Mouse (Mus musculus) fibroblast of lung, adult 2 months (primary cell): Measurements from ENCODE around the gene Tlk2.

ENCODE experiments used
- DNase-seq: peaks from one replicate; pipeline ENCODE4 v3.0.0-alpha.2; 2011; ENCODE audit warnings: low read depth

Gene Tlk2

DNA sequence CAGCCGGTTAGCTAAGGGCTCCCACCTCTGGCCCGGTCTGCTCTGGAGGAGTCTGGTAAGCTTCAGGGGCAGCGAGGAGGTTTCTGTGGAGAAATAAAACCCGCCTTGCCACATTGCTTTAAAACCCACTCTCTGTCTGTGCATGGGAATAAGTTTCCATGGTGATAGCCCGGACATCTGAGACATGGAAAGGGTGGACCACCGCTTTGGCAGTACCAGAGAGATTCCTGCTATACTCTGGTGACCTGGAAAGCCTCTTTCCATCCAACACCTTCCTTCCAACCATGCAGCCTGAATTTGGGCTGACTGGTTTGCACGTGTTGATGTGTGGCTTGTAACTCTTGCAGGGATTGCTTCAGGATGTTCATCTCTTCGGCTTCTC lies 135.0 kb downstream of the Tlk2 start:
- no peak for DNase-seq

- no peak for DNase-seq
These were observed 136.7 kb downstream of the Tlk2 start for GRCm38 (mm10) chr11:105315296-105315695.

DNA sequence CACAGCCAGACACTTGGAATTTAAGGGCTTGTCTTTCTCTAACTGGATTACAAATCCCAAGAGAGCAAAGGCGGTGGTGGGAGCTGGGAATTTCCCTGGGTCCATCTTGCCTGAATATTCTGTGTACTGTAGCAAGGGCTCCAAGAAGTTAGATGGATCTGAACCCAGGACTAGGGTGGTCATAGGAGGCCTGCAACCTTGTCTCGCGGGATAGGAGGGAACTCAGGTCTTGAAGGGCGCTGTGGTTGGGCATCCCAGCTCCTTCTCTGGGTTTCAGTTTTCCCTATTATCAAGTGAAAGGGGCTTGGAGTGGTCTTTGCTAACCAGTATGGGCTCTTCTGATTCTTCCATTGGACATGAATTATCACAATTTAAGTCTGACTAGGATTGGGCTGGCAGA lies 137.5 kb downstream of the Tlk2 start:
- DNase-seq = no peak

DNA sequence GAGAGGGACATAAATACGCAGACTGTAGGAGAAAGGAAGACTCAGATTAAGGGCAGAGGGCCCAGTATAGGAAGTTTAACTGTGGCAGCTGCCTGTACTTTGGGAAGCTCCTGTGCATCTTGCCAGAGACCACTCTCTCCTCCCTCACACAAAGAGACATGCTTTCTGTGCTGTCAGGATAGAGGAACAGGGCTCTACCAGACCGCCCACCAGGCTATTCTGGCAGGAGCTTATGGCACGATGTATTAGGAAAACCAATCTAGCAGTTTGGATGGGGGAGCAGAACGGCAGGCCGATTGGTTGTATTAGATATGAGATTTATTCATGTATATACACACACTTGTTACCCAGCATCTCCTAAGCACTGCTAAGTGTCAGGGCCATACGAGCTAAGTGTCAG lies 139.2 kb downstream of the Tlk2 start:
- no peak for DNase-seq

- DNase-seq = no peak
These were observed 142.5 kb downstream of the Tlk2 start for GRCm38 (mm10) chr11:105321090-105321489.

DNA sequence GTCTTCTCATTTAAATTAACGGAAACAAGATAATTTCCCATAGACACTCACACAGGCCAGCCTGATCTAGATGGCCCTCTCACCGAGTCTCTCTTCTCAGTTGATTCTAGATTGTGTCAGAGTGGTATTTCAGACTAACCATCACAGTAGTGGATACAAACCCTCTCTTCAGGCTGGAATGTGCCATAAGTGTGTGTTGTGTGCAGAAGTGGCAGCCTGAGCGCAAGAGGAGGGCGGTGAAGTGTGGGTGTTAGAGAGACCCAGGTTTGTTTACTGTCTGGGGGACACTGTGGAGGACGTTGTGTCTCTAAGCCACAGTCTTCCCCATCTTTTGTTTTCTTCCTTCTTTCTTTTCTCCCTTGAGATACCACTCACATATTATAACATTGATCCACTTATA lies 144.9 kb downstream of the Tlk2 start:
- no peak for DNase-seq

- no peak for DNase-seq
These were observed 148.5 kb downstream of the Tlk2 start for GRCm38 (mm10) chr11:105327101-105327500.

DNA sequence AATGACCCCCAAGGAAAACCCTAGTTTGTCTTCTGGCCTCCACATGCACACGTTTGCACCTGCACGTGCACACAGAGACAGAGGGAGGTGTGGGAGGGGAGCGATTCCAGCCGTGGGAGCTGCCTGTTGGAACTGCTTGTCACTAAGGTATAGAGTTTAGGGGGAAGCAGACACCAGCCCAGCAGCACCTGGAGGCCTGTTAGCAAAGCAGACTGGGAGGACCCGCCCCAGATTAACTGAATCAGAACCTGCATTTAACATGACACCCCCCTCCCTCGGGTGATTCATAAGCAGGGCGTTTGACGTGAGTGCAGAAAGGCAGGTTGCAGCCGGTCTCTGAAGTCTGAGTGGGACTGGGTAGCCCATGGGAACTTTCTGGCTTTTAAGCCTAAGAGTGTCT lies 151.4 kb downstream of the Tlk2 start:
- no peak for DNase-seq

GRCm38 (mm10) chr11:105331129-105331528 lies 152.5 kb downstream of the Tlk2 start:
- DNase-seq = no peak

DNA sequence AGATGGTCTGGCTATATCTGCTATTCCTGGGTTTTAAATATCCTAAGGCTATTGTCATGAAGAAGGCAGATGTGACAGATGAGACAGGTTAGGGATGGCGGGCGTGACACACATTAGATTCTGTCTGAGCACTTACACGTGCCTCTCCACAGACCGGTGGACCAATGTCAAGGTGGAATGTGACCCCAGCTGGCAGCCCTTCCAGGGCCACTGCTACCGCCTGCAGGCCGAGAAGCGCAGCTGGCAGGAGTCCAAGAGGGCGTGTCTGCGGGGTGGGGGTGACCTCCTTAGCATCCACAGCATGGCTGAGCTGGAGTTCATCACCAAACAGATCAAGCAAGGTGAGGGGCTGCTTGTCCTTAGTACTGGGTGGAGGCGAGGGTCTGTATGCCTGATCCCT lies 153.1 kb downstream of the Tlk2 start:
- no peak for DNase-seq

GRCm38 (mm10) chr11:105332468-105332867 lies 153.9 kb downstream of the Tlk2 start:
- DNase-seq = no peak
